Mouse (Mus musculus) forebrain, embryonic 16.5 days (tissue): ENCODE results near the gene Cdr2l. TPM values are rescaled to one million over a fixed set of nuclear protein-coding genes. Genes with fewer than 3 reads are reported as not detected.

ENCODE experiments used
- ATAC-seq: fragments of 200-750 bp; cut with Nextera tagmentation; 2 replicates; pipeline ENCODE4 v1.8.0; 2017; ENCODE audit warnings: mild to moderate bottlenecking, moderate library complexity
- H3K27ac ChIP-seq: fragments of 300-500 bp; sonication (generic); 2 replicates; pipeline ENCODE4 v1.5.1; 2014; ENCODE audit warnings: low read length, control low read depth
- H3K27me3 ChIP-seq: fragments of 300-500 bp; sonication (generic); replicated peaks from 2 replicates; pipeline ENCODE4 v1.6.1; 2014; ENCODE audit warnings: low read length; ENCODE audit not compliant: control insufficient read depth, insufficient read depth
- H3K36me3 ChIP-seq: fragments of 300-500 bp; sonication (generic); 2 replicates; pipeline ENCODE4 v1.6.1; 2014; ENCODE audit not compliant: control insufficient read depth, insufficient read depth
- H3K4me1 ChIP-seq: fragments of 300-500 bp; sonication (generic); replicated peaks from 2 replicates; pipeline ENCODE4 v1.6.1; 2014; ENCODE audit warnings: low read length; ENCODE audit not compliant: control insufficient read depth, insufficient read depth
- H3K4me2 ChIP-seq: fragments of 300-500 bp; sonication (generic); 2 replicates; pipeline ENCODE4 v1.6.1; 2014; ENCODE audit warnings: mild to moderate bottlenecking, low read length, control low read depth
- H3K4me3 ChIP-seq: fragments of 300-500 bp; sonication (generic); replicated peaks from 2 replicates; pipeline ENCODE4 v1.5.1; 2014; ENCODE audit warnings: mild to moderate bottlenecking, low read length, control low read depth
- H3K9ac ChIP-seq: fragments of 300-500 bp; sonication (generic); replicated peaks from 2 replicates; pipeline ENCODE4 v1.6.1; 2014; ENCODE audit warnings: low read depth, low read length, control low read depth
- H3K9me3 ChIP-seq: fragments of 300-500 bp; sonication (generic); 2 replicates; pipeline ENCODE4 v1.6.1; 2016; ENCODE audit warnings: low read length; ENCODE audit not compliant: control insufficient read depth
- WGBS: fragments of 180-500 bp; shearing (Covaris S2); extraction: QIAGEN DNeasy Blood & Tissue Kit; methylation state at CpG from one replicate; pipeline ENCODE4 v1.1.7; 2014; 5-methylcytosine and 5-hydroxymethylcytosine counted together
- polyA plus RNA-seq: library from polyadenylated mRNA; unstranded; fragments of >200 nt; fragmentation: Nextera tagmentation; extraction: Ambion mirVana; gene quantifications from 2 replicates; pipeline ENCODE4 v1.2.1, GENCODE M21; 2015

Cdr2l gene
- polyA plus RNA-seq, 1 experiment from 2014 or later = 18.3 TPM

DNA sequence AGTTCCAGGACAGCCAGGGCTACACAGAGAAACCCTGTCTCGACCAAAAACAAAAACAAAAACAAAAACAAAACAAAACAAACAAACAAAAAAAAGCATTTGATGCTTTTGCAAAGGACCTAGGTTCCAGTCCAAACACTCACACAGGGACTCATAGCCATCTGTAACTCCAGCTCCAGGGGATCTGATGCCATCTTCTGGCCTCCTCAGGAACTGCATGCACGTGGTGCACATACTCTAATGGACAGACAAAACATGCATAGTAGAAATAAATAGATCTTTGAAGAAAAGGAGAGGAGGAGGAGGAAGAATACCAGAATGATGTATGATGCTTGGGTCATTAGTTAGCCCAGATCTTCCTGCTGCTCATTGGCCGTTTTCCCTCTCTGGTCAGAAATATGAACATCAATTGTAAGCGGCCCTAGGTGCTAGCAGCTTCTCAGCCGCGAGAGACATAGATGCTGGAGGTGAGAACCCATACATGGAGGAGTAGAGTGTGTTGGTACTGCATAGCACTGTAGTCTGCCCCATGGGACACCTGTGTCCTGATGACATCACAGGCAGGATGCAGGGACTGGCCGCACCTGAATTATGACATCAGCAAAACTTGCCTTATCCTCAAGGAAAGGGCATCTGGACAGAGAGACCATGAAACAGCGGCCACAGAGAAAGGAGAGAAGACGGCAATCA, 58.3 kb downstream of the Cdr2l start, which contains the start of gene Trim80:
Gene Trim80, plus strand, starts transcription at position 640 of the 690 bp plus-strand sequence.
- no peak within 1 kb of the TSS for H3K4me3 ChIP-seq
- H3K36me3 ChIP-seq = no peaks in the 10 kb centered on the region
- no peak for ATAC-seq
- no peak within 1 kb of the TSS for H3K27ac ChIP-seq
- no peak within 1 kb of the TSS for H3K9ac ChIP-seq
- peaks cover 10% of the 10 kb centered on the region for H3K4me1 ChIP-seq
- no peaks in the 10 kb centered on the region for H3K9me3 ChIP-seq
- H3K4me2 ChIP-seq = no peak within 1 kb of the TSS
- 95% methylated on average over 9 of the region's 9 CpGs for WGBS
- no peaks in the 10 kb centered on the region for H3K27me3 ChIP-seq

DNA sequence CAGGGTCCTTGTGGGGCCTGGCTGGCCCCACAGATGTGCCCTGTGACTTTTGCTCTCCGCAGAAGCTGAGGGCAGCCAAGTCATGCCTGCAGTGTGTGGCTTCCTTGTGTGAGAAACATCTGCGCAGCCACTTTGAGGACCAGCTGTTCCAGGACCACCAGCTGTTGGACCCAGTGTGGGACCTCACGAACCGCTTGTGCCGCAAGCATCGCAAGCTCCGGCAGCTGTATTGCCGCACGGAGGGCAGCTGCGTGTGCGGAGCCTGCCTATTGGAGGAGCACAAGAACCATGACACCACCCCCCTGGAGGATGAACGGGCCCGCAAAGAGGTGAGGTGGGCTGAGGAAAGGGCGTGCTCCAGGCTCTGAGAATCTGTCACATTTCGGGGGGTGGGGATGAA, 59.7 kb downstream of the Cdr2l start:
- 56% methylated on average over 15 of the region's 15 CpGs for WGBS
- H3K9me3 ChIP-seq = no peaks in the 10 kb centered on the region
- no peak overlapping the region for H3K4me3 ChIP-seq
- ATAC-seq = no peak
- H3K36me3 ChIP-seq = no peaks in the 10 kb centered on the region
- H3K27ac ChIP-seq = no peak overlapping the region
- no peaks in the 10 kb centered on the region for H3K4me1 ChIP-seq
- no peak overlapping the region for H3K4me2 ChIP-seq
- H3K9ac ChIP-seq = no peak overlapping the region
- no peaks in the 10 kb centered on the region for H3K27me3 ChIP-seq

Other genes starting within 250 kb of the Cdr2l start
- gene Cd300lf, start 247.9 kb upstream of the Cdr2l start, polyA plus RNA-seq = 0.27 TPM in 1 of 2 replicates, not detected in the other
- gene Slc9a3r1, start 218.6 kb upstream of the Cdr2l start, polyA plus RNA-seq = 49.9 and 57.3 TPM in 2 replicates
- 11.0 and 11.2 TPM in 2 replicates for gene Tmem104, start 194.4 kb upstream of the Cdr2l start, polyA plus RNA-seq
- gene Nat9, start 194.1 kb upstream of the Cdr2l start, polyA plus RNA-seq = 20.6 and 24.2 TPM in 2 replicates
- gene Grin2c, start 114.7 kb upstream of the Cdr2l start, polyA plus RNA-seq = 0.29 and 0.37 TPM in 2 replicates
- gene Fdxr, start 104.9 kb upstream of the Cdr2l start, polyA plus RNA-seq = 23.2 and 26.9 TPM in 2 replicates
- 0.27 and 0.76 TPM in 2 replicates for gene Fads6, start 84.3 kb upstream of the Cdr2l start, polyA plus RNA-seq
- gene Otop2, start 74.8 kb upstream of the Cdr2l start, polyA plus RNA-seq = 0.24 TPM in 1 of 2 replicates, not detected in the other
- 0.10 TPM in 2 replicates for gene Ush1g, start 59.9 kb upstream of the Cdr2l start, polyA plus RNA-seq
- gene Otop3, start 47.2 kb upstream of the Cdr2l start, polyA plus RNA-seq = 0.37 TPM in 1 of 2 replicates, not detected in the other
- 46.6 and 58.2 TPM in 2 replicates for gene Hid1, start 14.2 kb upstream of the Cdr2l start, polyA plus RNA-seq
- gene Mrpl58, start 21.8 kb downstream of the Cdr2l start, polyA plus RNA-seq = 158 and 176 TPM in 2 replicates
- 641 and 688 TPM in 2 replicates for gene Atp5h, start 38.0 kb downstream of the Cdr2l start, polyA plus RNA-seq
- gene Kctd2, start 38.2 kb downstream of the Cdr2l start, polyA plus RNA-seq = 18.9 and 20.2 TPM in 2 replicates
- gene Trim80, start 58.6 kb downstream of the Cdr2l start, polyA plus RNA-seq = not detected in 2 replicates
- not detected in 2 replicates for gene Slc16a5, start 80.6 kb downstream of the Cdr2l start, polyA plus RNA-seq
- gene Armc7, start 93.8 kb downstream of the Cdr2l start, polyA plus RNA-seq = 16.2 and 17.3 TPM in 2 replicates
- 82.6 and 91.0 TPM in 2 replicates for gene Nt5c, start 109.9 kb downstream of the Cdr2l start, polyA plus RNA-seq
- 1,959 and 1,981 TPM in 2 replicates for gene Jpt1, start 132.5 kb downstream of the Cdr2l start, polyA plus RNA-seq
- gene Sumo2, start 154.4 kb downstream of the Cdr2l start, polyA plus RNA-seq = 1,130 and 1,181 TPM in 2 replicates
- 138 and 144 TPM in 2 replicates for gene Nup85, start 182.5 kb downstream of the Cdr2l start, polyA plus RNA-seq
- gene Mrps7, start 222.0 kb downstream of the Cdr2l start, polyA plus RNA-seq = 68.0 and 76.5 TPM in 2 replicates
- 32.5 and 37.4 TPM in 2 replicates for gene Gga3, start 222.1 kb downstream of the Cdr2l start, polyA plus RNA-seq
- gene Mif4gd, start 231.1 kb downstream of the Cdr2l start, polyA plus RNA-seq = 9.8 and 12.9 TPM in 2 replicates
- gene Slc25a19, start 246.4 kb downstream of the Cdr2l start, polyA plus RNA-seq = 57.2 and 63.0 TPM in 2 replicates